Mouse (Mus musculus): ENCODE results near the gene Msmo1. TPM values are rescaled to one million over a fixed set of nuclear protein-coding genes. Genes with fewer than 3 reads are reported as not detected.

Msmo1 gene
- polyA plus RNA-seq, 1 experiment from 2014 or later = 37.0 TPM

GRCm38 (mm10) chr8:64691591-64692401 is 41.8 kb downstream of the Msmo1 start:
- H3K4me1 ChIP-seq (ENCODE audit: control insufficient read depth, insufficient read depth, low read length) = peaks cover 18% of the 10 kb centered on the region
- 16% methylated on average over 16 of the region's 16 CpGs for WGBS
- H3K4me3 ChIP-seq (ENCODE audit: low read length) = peak overlapping the region; percentile 72
- no peak for ATAC-seq (replicated peaks; ENCODE audit: extremely low read depth, insufficient read depth, low FRiP score)
- peak overlapping the region; percentile 83 for H3K27ac ChIP-seq (ENCODE audit: low read length)
- no peaks in the 10 kb centered on the region for H3K36me3 ChIP-seq (ENCODE audit: control insufficient read depth, insufficient read depth)
- H3K9me3 ChIP-seq (replicated peaks; ENCODE audit: control insufficient read depth, low read length) = 0 out of 2 replicates have a peak, but pooled peaks cover 2% of the 10 kb centered on the region
- no peaks in the 10 kb centered on the region for H3K27me3 ChIP-seq (ENCODE audit: control insufficient read depth, insufficient read depth, low read length)
- peak overlapping the region; percentile 85 for H3K4me2 ChIP-seq (ENCODE audit: low read depth, low read length)
- peak overlapping the region; percentile 77 for H3K9ac ChIP-seq (ENCODE audit: low read length)

- Histone ChIP-seq H3K27me3 (ENCODE audit: control insufficient read depth, insufficient read depth, low read length) (no peaks in the 10 kb centered on the region), H3K36me3 (ENCODE audit: control insufficient read depth, insufficient read depth) (no peaks in the 10 kb centered on the region), H3K9me3 (replicated peaks; ENCODE audit: control insufficient read depth, low read length) (0 out of 2 replicates have a peak, but pooled peaks cover 2% of the 10 kb centered on the region), H3K4me1 (ENCODE audit: control insufficient read depth, insufficient read depth, low read length) (peaks cover 23% of the 10 kb centered on the region), H3K9ac (ENCODE audit: low read length) (no peak overlapping the region), H3K4me3 (ENCODE audit: low read length) (no peak overlapping the region), H3K27ac (ENCODE audit: low read length) (no peak overlapping the region), H3K4me2 (ENCODE audit: low read depth, low read length) (0 out of 2 replicates have a peak overlapping the region, but pooled peaks have one; percentile 4)
- ATAC-seq (replicated peaks; ENCODE audit: extremely low read depth, insufficient read depth, low FRiP score) = no peak
- 80% methylated on average over 6 of the region's 6 CpGs for WGBS
These were observed 42.7 kb downstream of the Msmo1 start for GRCm38 (mm10) chr8:64690845-64691244.

- Histone ChIP-seq H3K27me3 (ENCODE audit: control insufficient read depth, insufficient read depth, low read length) (no peaks in the 10 kb centered on the region), H3K36me3 (ENCODE audit: control insufficient read depth, insufficient read depth) (no peaks in the 10 kb centered on the region), H3K4me2 (ENCODE audit: low read depth, low read length) (no peak overlapping the region), H3K9me3 (replicated peaks; ENCODE audit: control insufficient read depth, low read length) (0 out of 2 replicates have a peak, but pooled peaks cover 2% of the 10 kb centered on the region), H3K27ac (ENCODE audit: low read length) (no peak overlapping the region), H3K4me3 (ENCODE audit: low read length) (no peak overlapping the region), H3K4me1 (ENCODE audit: control insufficient read depth, insufficient read depth, low read length) (peaks cover 25% of the 10 kb centered on the region), H3K9ac (ENCODE audit: low read length) (no peak overlapping the region)
- no peak for ATAC-seq (replicated peaks; ENCODE audit: extremely low read depth, insufficient read depth, low FRiP score)
- WGBS = 85% methylated on average over 6 of the region's 6 CpGs
These were observed 43.3 kb downstream of the Msmo1 start for GRCm38 (mm10) chr8:64690306-64690705.

GRCm38 (mm10) chr8:64688741-64689140 is 44.9 kb downstream of the Msmo1 start:
- no peak overlapping the region for H3K4me2 ChIP-seq (ENCODE audit: low read depth, low read length)
- H3K27me3 ChIP-seq (ENCODE audit: control insufficient read depth, insufficient read depth, low read length) = no peaks in the 10 kb centered on the region
- no peaks in the 10 kb centered on the region for H3K36me3 ChIP-seq (ENCODE audit: control insufficient read depth, insufficient read depth)
- H3K4me3 ChIP-seq (ENCODE audit: low read length) = no peak overlapping the region
- H3K9ac ChIP-seq (ENCODE audit: low read length) = no peak overlapping the region
- ATAC-seq (replicated peaks; ENCODE audit: extremely low read depth, insufficient read depth, low FRiP score) = no peak
- H3K4me1 ChIP-seq (ENCODE audit: control insufficient read depth, insufficient read depth, low read length) = peaks cover 25% of the 10 kb centered on the region
- WGBS = 50% methylated on average over 4 of the region's 4 CpGs
- 0 out of 2 replicates have a peak, but pooled peaks cover 2% of the 10 kb centered on the region for H3K9me3 ChIP-seq (replicated peaks; ENCODE audit: control insufficient read depth, low read length)
- no peak overlapping the region; the same call in 1 of the 2 replicates for H3K27ac ChIP-seq (ENCODE audit: low read length)

GRCm38 (mm10) chr8:64688161-64688560 is 45.4 kb downstream of the Msmo1 start:
- Histone ChIP-seq H3K4me1 (ENCODE audit: control insufficient read depth, insufficient read depth, low read length) (peaks cover 24% of the 10 kb centered on the region), H3K27me3 (ENCODE audit: control insufficient read depth, insufficient read depth, low read length) (no peaks in the 10 kb centered on the region), H3K4me2 (ENCODE audit: low read depth, low read length) (peak overlapping the region; percentile 1; the same call in 1 of the 2 replicates), H3K27ac (ENCODE audit: low read length) (peak overlapping the region; percentile 17; the same call in 1 of the 2 replicates), H3K36me3 (ENCODE audit: control insufficient read depth, insufficient read depth) (no peaks in the 10 kb centered on the region), H3K4me3 (ENCODE audit: low read length) (no peak overlapping the region), H3K9me3 (replicated peaks; ENCODE audit: control insufficient read depth, low read length) (0 out of 2 replicates have a peak, but pooled peaks cover 2% of the 10 kb centered on the region), H3K9ac (ENCODE audit: low read length) (no peak overlapping the region)
- no peak; the same call in 1 of the 2 replicates for ATAC-seq (replicated peaks; ENCODE audit: extremely low read depth, insufficient read depth, low FRiP score)
- 27% methylated on average over 3 of the region's 3 CpGs for WGBS

GRCm38 (mm10) chr8:64682501-64682900 is 51.1 kb downstream of the Msmo1 start:
- Histone ChIP-seq H3K4me2 (ENCODE audit: low read depth, low read length) (no peak overlapping the region), H3K27me3 (ENCODE audit: control insufficient read depth, insufficient read depth, low read length) (no peaks in the 10 kb centered on the region), H3K27ac (ENCODE audit: low read length) (no peak overlapping the region), H3K4me3 (ENCODE audit: low read length) (no peak overlapping the region), H3K4me1 (ENCODE audit: control insufficient read depth, insufficient read depth, low read length) (peaks cover 9% of the 10 kb centered on the region), H3K36me3 (ENCODE audit: control insufficient read depth, insufficient read depth) (no peaks in the 10 kb centered on the region), H3K9ac (ENCODE audit: low read length) (no peak overlapping the region), H3K9me3 (replicated peaks; ENCODE audit: control insufficient read depth, low read length) (0 out of 2 replicates have a peak, but pooled peaks cover 2% of the 10 kb centered on the region)
- 84% methylated on average over 3 of the region's 3 CpGs for WGBS
- no peak for ATAC-seq (replicated peaks; ENCODE audit: extremely low read depth, insufficient read depth, low FRiP score)

- Histone ChIP-seq H3K9me3 (replicated peaks; ENCODE audit: control insufficient read depth, low read length) (no peaks in the 10 kb centered on the region), H3K4me2 (ENCODE audit: low read depth, low read length) (no peak overlapping the region), H3K27ac (ENCODE audit: low read length) (no peak overlapping the region), H3K4me1 (ENCODE audit: control insufficient read depth, insufficient read depth, low read length) (peaks cover 11% of the 10 kb centered on the region), H3K36me3 (ENCODE audit: control insufficient read depth, insufficient read depth) (no peaks in the 10 kb centered on the region), H3K27me3 (ENCODE audit: control insufficient read depth, insufficient read depth, low read length) (no peaks in the 10 kb centered on the region), H3K9ac (ENCODE audit: low read length) (no peak overlapping the region), H3K4me3 (ENCODE audit: low read length) (no peak overlapping the region)
- ATAC-seq (replicated peaks; ENCODE audit: extremely low read depth, insufficient read depth, low FRiP score) = no peak
- 80% methylated on average over 2 of the region's 2 CpGs for WGBS
These were observed 57.2 kb downstream of the Msmo1 start for GRCm38 (mm10) chr8:64676381-64676780.

- Histone ChIP-seq H3K27ac (ENCODE audit: low read length) (peak overlapping the region; percentile 34), H3K9ac (ENCODE audit: low read length) (no peak overlapping the region), H3K4me3 (ENCODE audit: low read length) (no peak overlapping the region), H3K36me3 (ENCODE audit: control insufficient read depth, insufficient read depth) (no peaks in the 10 kb centered on the region), H3K4me2 (ENCODE audit: low read depth, low read length) (peak overlapping the region; percentile 29), H3K4me1 (ENCODE audit: control insufficient read depth, insufficient read depth, low read length) (peaks cover 11% of the 10 kb centered on the region), H3K9me3 (replicated peaks; ENCODE audit: control insufficient read depth, low read length) (no peaks in the 10 kb centered on the region), H3K27me3 (ENCODE audit: control insufficient read depth, insufficient read depth, low read length) (no peaks in the 10 kb centered on the region)
- peak; percentile 90 for ATAC-seq (replicated peaks; ENCODE audit: extremely low read depth, insufficient read depth, low FRiP score)
- WGBS = 42% methylated on average over 8 of the region's 8 CpGs
These were observed 58.5 kb downstream of the Msmo1 start for GRCm38 (mm10) chr8:64674951-64675585.

GRCm38 (mm10) chr8:64672920-64673319 is 60.7 kb downstream of the Msmo1 start:
- no peaks in the 10 kb centered on the region for H3K27me3 ChIP-seq (ENCODE audit: control insufficient read depth, insufficient read depth, low read length)
- peaks cover 11% of the 10 kb centered on the region for H3K4me1 ChIP-seq (ENCODE audit: control insufficient read depth, insufficient read depth, low read length)
- H3K9ac ChIP-seq (ENCODE audit: low read length) = no peak overlapping the region
- no peaks in the 10 kb centered on the region for H3K9me3 ChIP-seq (replicated peaks; ENCODE audit: control insufficient read depth, low read length)
- ATAC-seq (replicated peaks; ENCODE audit: extremely low read depth, insufficient read depth, low FRiP score) = no peak
- H3K4me2 ChIP-seq (ENCODE audit: low read depth, low read length) = no peak overlapping the region
- WGBS = 61% methylated on average over 2 of the region's 2 CpGs
- no peaks in the 10 kb centered on the region for H3K36me3 ChIP-seq (ENCODE audit: control insufficient read depth, insufficient read depth)
- H3K27ac ChIP-seq (ENCODE audit: low read length) = no peak overlapping the region
- H3K4me3 ChIP-seq (ENCODE audit: low read length) = no peak overlapping the region
